Mouse (Mus musculus): ENCODE measurements around the gene Patl1. TPM values are rescaled to one million over a fixed set of nuclear protein-coding genes. Genes with fewer than 3 reads are reported as not detected.
A peak's percentile ranks its signal among the peaks of the same experiment; 100 is the strongest.
"Not testable (repeated sequence)": the region's sequence is repeated elsewhere in the genome, so short reads cannot be mapped to it uniquely, and the experiment has no call there.

Patl1 gene
- polyA plus RNA-seq, 1 experiment from 2014 or later: 16.8 TPM

- Histone ChIP-seq H3K36me3 (peaks cover 82% of the 10 kb centered on the region), H3K27ac (replicated peaks) (no peak overlapping the region)
- 93% methylated on average over 4 of the region's 4 CpGs for WGBS
These were observed 16.0 kb downstream of the Patl1 start for GRCm38 (mm10) chr19:11928025-11928748.

GRCm38 (mm10) chr19:11946460-11946859, 34.3 kb downstream of the Patl1 start:
- H3K4me1 ChIP-seq (replicated peaks); H3K9ac ChIP-seq; H3K9me3 ChIP-seq; H3K4me2 ChIP-seq; H3K27me3 ChIP-seq; ATAC-seq (ENCODE audit: low FRiP score, low read depth); H3K4me3 ChIP-seq; H3K27ac ChIP-seq (replicated peaks): not testable (repeated sequence)
- WGBS: 92% methylated on average over 9 of the region's 9 CpGs
- peaks cover 23% of the 10 kb centered on the region for H3K36me3 ChIP-seq

More at GRCm38 (mm10) chr19:11928025-11928748, 16.0 kb downstream of the Patl1 start:
- Histone ChIP-seq H3K4me3 (no peak overlapping the region), H3K9ac (no peak overlapping the region), H3K27me3 (no peaks in the 10 kb centered on the region), H3K9me3 (no peaks in the 10 kb centered on the region), H3K4me2 (no peak overlapping the region), H3K4me1 (replicated peaks) (no peaks in the 10 kb centered on the region)
- ATAC-seq (ENCODE audit: low FRiP score, low read depth): no peak

DNA sequence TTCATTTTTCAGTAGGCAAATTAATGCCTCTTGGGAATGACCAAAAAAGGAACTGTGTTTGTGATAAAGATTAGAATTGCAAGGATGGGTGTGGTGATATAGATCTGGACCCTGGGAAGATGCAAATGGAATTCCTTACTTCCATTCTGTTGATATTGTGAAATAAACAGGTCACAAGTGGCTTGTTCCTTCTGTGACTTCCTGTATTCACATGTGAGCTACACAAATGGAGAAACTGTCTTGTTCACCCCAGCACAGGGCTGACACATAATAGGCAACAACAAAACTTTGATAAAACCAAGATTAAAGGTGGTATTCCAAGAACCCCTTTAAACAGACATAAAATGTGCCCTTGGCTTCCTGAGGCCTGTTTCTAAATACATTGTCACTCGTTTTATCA, 37.7 kb downstream of the Patl1 start:
- Histone ChIP-seq H3K4me1 (replicated peaks) (no peaks in the 10 kb centered on the region), H3K9me3 (no peaks in the 10 kb centered on the region), H3K9ac (no peak overlapping the region), H3K27me3 (no peaks in the 10 kb centered on the region), H3K4me3 (no peak overlapping the region), H3K36me3 (peaks cover 4% of the 10 kb centered on the region; the same call in 1 of the 2 replicates), H3K4me2 (no peak overlapping the region), H3K27ac (replicated peaks) (no peak overlapping the region)
- WGBS: 73% methylated on average over 1 of the region's 1 CpGs
- no peak for ATAC-seq (ENCODE audit: low FRiP score, low read depth)

GRCm38 (mm10) chr19:11950747-11951146, 38.5 kb downstream of the Patl1 start:
- H3K36me3 ChIP-seq: no peaks in the 10 kb centered on the region
- WGBS: 89% methylated on average over 7 of the region's 7 CpGs

GRCm38 (mm10) chr19:11954206-11954605, 42.0 kb downstream of the Patl1 start:
- H3K27ac ChIP-seq (replicated peaks): no peak overlapping the region
- no peaks in the 10 kb centered on the region for H3K27me3 ChIP-seq
- no peaks in the 10 kb centered on the region for H3K36me3 ChIP-seq
- H3K9ac ChIP-seq: no peak overlapping the region
- 51% methylated on average over 6 of the region's 6 CpGs for WGBS
- H3K4me3 ChIP-seq: no peak overlapping the region
- no peak overlapping the region for H3K4me2 ChIP-seq
- ATAC-seq (ENCODE audit: low FRiP score, low read depth): no peak
- no peaks in the 10 kb centered on the region for H3K4me1 ChIP-seq (replicated peaks)
- H3K9me3 ChIP-seq: no peaks in the 10 kb centered on the region

More at GRCm38 (mm10) chr19:11950747-11951146, 38.5 kb downstream of the Patl1 start:
- no peaks in the 10 kb centered on the region for H3K9me3 ChIP-seq
- H3K4me1 ChIP-seq (replicated peaks): no peaks in the 10 kb centered on the region
- no peak overlapping the region for H3K27ac ChIP-seq (replicated peaks)
- ATAC-seq (ENCODE audit: low FRiP score, low read depth): no peak
- no peak overlapping the region for H3K4me3 ChIP-seq
- H3K27me3 ChIP-seq: no peaks in the 10 kb centered on the region
- no peak overlapping the region for H3K4me2 ChIP-seq
- H3K9ac ChIP-seq: no peak overlapping the region

DNA sequence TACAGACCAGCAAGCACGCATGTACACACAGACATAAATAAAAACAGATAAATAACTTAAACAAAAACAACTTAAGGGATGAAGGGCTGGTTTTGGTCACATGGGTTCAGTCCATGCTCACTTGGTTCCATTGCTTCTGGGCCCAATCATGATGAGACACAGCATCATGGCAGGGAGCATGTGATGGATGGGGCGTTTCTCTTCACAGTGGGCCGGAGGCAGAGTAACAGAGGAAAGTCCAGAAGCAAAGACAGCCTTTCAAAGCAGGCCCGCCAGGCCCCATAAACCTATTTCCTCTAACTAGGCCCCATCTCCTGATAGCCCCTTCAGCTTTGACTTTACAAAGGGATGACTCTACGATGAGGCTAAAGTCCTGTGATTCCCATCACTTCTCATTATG, 44.4 kb downstream of the Patl1 start:
- Histone ChIP-seq H3K9me3 (no peaks in the 10 kb centered on the region), H3K27ac (replicated peaks) (no peak overlapping the region), H3K9ac (no peak overlapping the region), H3K4me2 (no peak overlapping the region), H3K36me3 (no peaks in the 10 kb centered on the region), H3K4me3 (no peak overlapping the region), H3K27me3 (no peaks in the 10 kb centered on the region), H3K4me1 (replicated peaks) (no peaks in the 10 kb centered on the region)
- WGBS: 88% methylated on average over 5 of the region's 5 CpGs
- ATAC-seq (ENCODE audit: low FRiP score, low read depth): no peak

GRCm38 (mm10) chr19:11957396-11957795, 45.2 kb downstream of the Patl1 start:
- H3K9me3 ChIP-seq: no peaks in the 10 kb centered on the region
- H3K4me3 ChIP-seq: no peak overlapping the region
- no peaks in the 10 kb centered on the region for H3K36me3 ChIP-seq
- H3K4me1 ChIP-seq (replicated peaks): no peaks in the 10 kb centered on the region
- no peak for ATAC-seq (ENCODE audit: low FRiP score, low read depth)
- H3K9ac ChIP-seq: no peak overlapping the region
- no peak overlapping the region for H3K27ac ChIP-seq (replicated peaks)
- H3K4me2 ChIP-seq: no peak overlapping the region
- WGBS: 86% methylated on average over 5 of the region's 5 CpGs
- H3K27me3 ChIP-seq: no peaks in the 10 kb centered on the region

GRCm38 (mm10) chr19:11957846-11958245, 45.6 kb downstream of the Patl1 start:
- no peaks in the 10 kb centered on the region for H3K27me3 ChIP-seq
- no peak for ATAC-seq (ENCODE audit: low FRiP score, low read depth)
- no peak overlapping the region for H3K4me2 ChIP-seq
- no peak overlapping the region for H3K4me3 ChIP-seq
- no peak overlapping the region for H3K9ac ChIP-seq
- H3K9me3 ChIP-seq: no peaks in the 10 kb centered on the region
- H3K36me3 ChIP-seq: no peaks in the 10 kb centered on the region
- 89% methylated on average over 8 of the region's 8 CpGs for WGBS
- H3K4me1 ChIP-seq (replicated peaks): no peaks in the 10 kb centered on the region
- no peak overlapping the region for H3K27ac ChIP-seq (replicated peaks)

DNA sequence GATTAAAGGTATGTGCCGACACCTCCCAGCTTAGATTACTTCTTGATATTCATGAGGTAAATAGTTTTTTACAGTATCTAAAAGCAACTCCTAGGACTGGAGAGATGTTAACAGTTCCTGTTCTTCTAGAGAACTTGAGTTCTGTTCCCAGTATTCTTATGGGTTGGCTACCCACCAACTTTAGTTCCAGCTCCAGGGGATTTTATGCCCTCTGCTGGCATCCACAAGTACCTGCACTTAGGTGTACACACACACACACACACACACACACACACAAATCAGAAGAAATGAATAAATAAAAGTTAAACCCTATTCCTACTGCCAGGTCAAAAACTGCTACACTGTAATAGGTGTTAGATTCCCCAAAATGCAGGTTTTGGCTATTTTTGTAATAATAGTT, 52.1 kb downstream of the Patl1 start:
- H3K27me3 ChIP-seq: no peaks in the 10 kb centered on the region
- ATAC-seq (ENCODE audit: low FRiP score, low read depth): no peak
- H3K4me2 ChIP-seq: peak overlapping the region; percentile 67
- H3K9ac ChIP-seq: no peak overlapping the region
- peaks cover 23% of the 10 kb centered on the region for H3K4me1 ChIP-seq (replicated peaks)
- WGBS: 97% methylated on average over 1 of the region's 1 CpGs
- no peaks in the 10 kb centered on the region for H3K9me3 ChIP-seq
- peaks cover 3% of the 10 kb centered on the region; the same call in 1 of the 2 replicates for H3K36me3 ChIP-seq
- H3K27ac ChIP-seq (replicated peaks): peak overlapping the region; percentile 85
- H3K4me3 ChIP-seq: peak overlapping the region; percentile 48

DNA sequence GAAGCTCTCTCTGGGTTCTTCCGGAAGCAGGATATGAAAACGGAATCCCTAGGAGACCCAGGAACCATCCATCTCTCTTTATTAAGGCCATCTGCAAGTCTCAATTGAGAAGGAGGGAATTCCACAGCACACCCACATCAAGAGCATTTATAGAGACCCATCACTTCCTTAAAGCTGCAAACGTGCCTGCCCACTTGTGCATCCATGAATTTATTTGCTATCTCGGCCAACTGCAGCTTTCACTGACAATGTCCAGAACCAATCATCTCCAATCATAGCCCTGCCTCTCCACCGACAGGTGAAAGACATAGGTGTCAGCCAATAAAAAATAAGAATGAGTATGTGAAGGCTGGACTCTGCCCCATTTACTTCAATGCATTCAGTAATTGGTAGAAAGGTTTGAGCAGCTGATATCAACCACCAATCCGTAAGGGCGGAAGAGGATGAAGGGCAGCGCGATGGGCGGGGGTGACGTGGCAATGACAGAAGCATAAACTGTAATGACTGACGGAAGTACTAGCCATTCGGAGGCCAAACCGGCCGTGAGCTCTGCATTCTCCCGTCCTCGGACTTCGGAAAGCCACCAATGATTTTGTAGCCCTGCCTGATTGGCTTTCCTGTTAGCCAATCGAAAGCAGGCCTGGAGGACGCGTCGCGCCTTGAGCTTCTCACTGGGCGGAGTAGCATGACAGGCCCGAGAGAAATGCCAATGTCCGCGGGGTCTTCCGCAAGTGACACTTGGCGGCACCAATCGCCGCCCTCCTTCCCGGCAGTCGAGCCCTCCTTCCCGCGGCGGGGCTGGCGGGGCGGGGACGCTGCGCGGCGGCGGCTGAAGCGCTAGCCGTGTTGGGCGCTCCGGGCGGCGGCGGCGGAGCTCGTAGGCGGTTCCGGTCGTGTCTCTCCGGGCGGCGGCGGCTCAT, 53.1 kb downstream of the Patl1 start, which contains the start of gene Osbp:
Gene Osbp (plus strand): TSS at position 919 of the 920 bp plus-strand sequence.
- H3K4me2 ChIP-seq: peak within 1 kb of the TSS; percentile 89
- no peaks in the 10 kb centered on the region for H3K9me3 ChIP-seq
- under 1% methylated on average over 55 of the region's 59 CpGs for WGBS
- H3K27me3 ChIP-seq: no peaks in the 10 kb centered on the region
- peak within 1 kb of the TSS; percentile 90 for H3K9ac ChIP-seq
- peak within 1 kb of the TSS; percentile 80 for H3K4me3 ChIP-seq
- ATAC-seq (ENCODE audit: low FRiP score, low read depth): peak; percentile 99
- H3K27ac ChIP-seq (replicated peaks): peak within 1 kb of the TSS; percentile 91
- H3K4me1 ChIP-seq (replicated peaks): peaks cover 23% of the 10 kb centered on the region
- peaks cover 3% of the 10 kb centered on the region for H3K36me3 ChIP-seq

DNA sequence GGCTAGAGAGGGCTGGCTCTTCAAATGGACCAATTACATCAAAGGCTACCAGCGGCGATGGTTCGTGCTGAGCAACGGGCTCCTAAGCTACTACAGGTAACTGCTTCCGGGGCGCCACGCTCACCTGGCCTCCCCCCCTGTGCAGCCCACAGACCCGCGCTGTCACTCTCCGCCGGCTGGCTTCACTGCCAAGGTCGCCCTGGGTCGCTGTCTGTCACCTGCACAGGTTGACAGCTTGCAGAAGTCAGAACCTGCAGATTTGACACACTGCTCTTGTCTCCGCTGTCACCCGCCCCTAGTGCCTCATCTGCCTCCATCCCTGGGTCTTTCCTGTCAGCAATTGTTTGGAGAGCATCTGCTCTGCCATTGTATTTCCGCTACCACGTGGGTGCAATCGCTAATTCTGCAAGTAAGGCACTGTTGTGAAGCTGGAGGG, 54.0 kb downstream of the Patl1 start:
- peak overlapping the region; percentile 89 for H3K4me2 ChIP-seq
- WGBS: under 1% methylated on average over 18 of the region's 18 CpGs
- H3K4me3 ChIP-seq: peak overlapping the region; percentile 80
- peaks cover 9% of the 10 kb centered on the region for H3K36me3 ChIP-seq
- 0 out of 2 replicates have a peak, but pooled peaks have one; percentile 8 for ATAC-seq (ENCODE audit: low FRiP score, low read depth)
- no peaks in the 10 kb centered on the region for H3K9me3 ChIP-seq
- H3K9ac ChIP-seq: peak overlapping the region; percentile 90
- no peaks in the 10 kb centered on the region for H3K27me3 ChIP-seq
- peaks cover 23% of the 10 kb centered on the region for H3K4me1 ChIP-seq (replicated peaks)
- H3K27ac ChIP-seq (replicated peaks): peak overlapping the region; percentile 91

Data from hindbrain, embryonic 15.5 days (tissue).